28 mouse cellular contexts compared by ENCODE assay signal in genomic region chr13:18797555-18797954, GRCm38 (mm10).
DNase-seq lines count a peak whose midpoint lies in the region; ATAC-seq and TF ChIP-seq lines count a peak whose summit lies in the region.
"Had no signal": no experiment of that assay in that cellular context is flagged by ENCODE, and none has a peak within 500 bp of the region (broad histone marks: within the 10 kb centered on the region; RNA-seq: fewer than 3 reads in every experiment).

No protein-coding gene starts in this region.

- H3K27me3 ChIP-seq in heart, adult 2 months (ENCODE audit: control insufficient read depth, insufficient read depth, low read length): no peaks in the 10 kb centered on the region
- no peaks in the 10 kb centered on the region for H3K27me3 ChIP-seq in midbrain, embryonic 11.5 days (ENCODE audit: control insufficient read depth, insufficient read depth, low read length)
- H3K27me3 ChIP-seq in midbrain, embryonic 13.5 days: no peaks in the 10 kb centered on the region
- H3K27me3 ChIP-seq: embryonic facial prominence, embryonic 12.5 days; forebrain, embryonic 15.5 days; midbrain, embryonic 12.5 days; neural tube, embryonic 12.5 days had no signal

- H3K9ac ChIP-seq in heart, adult 2 months (ENCODE audit: low read depth, low read length): no peak overlapping the region
- H3K9ac ChIP-seq in midbrain, embryonic 11.5 days (ENCODE audit: low read length): no peak overlapping the region
- no peak overlapping the region for H3K9ac ChIP-seq in midbrain, embryonic 13.5 days (replicated peaks)
- H3K9ac ChIP-seq: embryonic facial prominence, embryonic 12.5 days; forebrain, embryonic 15.5 days; hindbrain, embryonic 14.5 days; liver, embryonic 14.5 days; midbrain, embryonic 12.5 days; neural tube, embryonic 12.5 days had no signal

- no peak overlapping the region for H3K4me3 ChIP-seq in heart, adult 2 months
- no peak overlapping the region for H3K4me3 ChIP-seq in midbrain, embryonic 11.5 days (ENCODE audit: low read depth, low read length)
- no peak overlapping the region for H3K4me3 ChIP-seq in midbrain, embryonic 13.5 days (replicated peaks)
- H3K4me3 ChIP-seq: embryonic facial prominence, embryonic 12.5 days; forebrain, embryonic 15.5 days; midbrain, embryonic 12.5 days; myocyte; neural tube, embryonic 12.5 days had no signal

- no peaks in the 10 kb centered on the region for H3K9me3 ChIP-seq in midbrain, embryonic 11.5 days (ENCODE audit: control insufficient read depth, low read length)
- no peaks in the 10 kb centered on the region for H3K9me3 ChIP-seq in midbrain, embryonic 13.5 days
- H3K9me3 ChIP-seq: embryonic facial prominence, embryonic 12.5 days; forebrain, embryonic 15.5 days; G1E; midbrain, embryonic 12.5 days; neural tube, embryonic 12.5 days had no signal

- H3K79me2 ChIP-seq in heart, adult 2 months (replicated peaks; ENCODE audit: control insufficient read depth, insufficient read depth, low read length): no peaks in the 10 kb centered on the region

- peak; percentile 25 for DNase-seq in adrenal gland, postnatal 10 days
- no peak for DNase-seq in adrenal gland, adult 8-10 months
- peak; percentile 87 for DNase-seq in heart, adult 11 months
- no peak for DNase-seq in heart, adult 2 months
- DNase-seq in midbrain, embryonic 11.5 days (ENCODE audit: low spot score, missing footprints): peak; percentile 14
- DNase-seq in gastrocnemius, postnatal 25 days: peak; percentile 19
- DNase-seq: cerebellum, adult 11 months; cerebellum, adult 9-10 months; cerebellum, postnatal 36 days; embryo, embryonic 11 days; kidney, adult 9 months; kidney, postnatal 10 days; layer of hippocampus, postnatal 36 days; left cerebral cortex, postnatal 4 days; liver; lung, adult 2 months; lung, postnatal 14 days; thymus, postnatal 4 days had no signal

- no peak overlapping the region for H3K27ac ChIP-seq in heart, adult 2 months
- H3K27ac ChIP-seq in midbrain, embryonic 11.5 days (ENCODE audit: low read depth, low read length): no peak overlapping the region
- no peak overlapping the region for H3K27ac ChIP-seq in midbrain, embryonic 13.5 days
- H3K27ac ChIP-seq: embryonic facial prominence, embryonic 12.5 days; forebrain, embryonic 15.5 days; hindbrain, embryonic 14.5 days; liver, embryonic 14.5 days; midbrain, embryonic 12.5 days; neural tube, embryonic 12.5 days had no signal

- intact Hi-C loops in heart, adult 2 months (cut with DNase I): no loop called here

- no peak for TF ChIP-seq CTCF in heart, adult 2 months (IDR thresholded peaks at IDR 0.05)

- no peak overlapping the region for H3K4me2 ChIP-seq in midbrain, embryonic 11.5 days
- H3K4me2 ChIP-seq in midbrain, embryonic 13.5 days (replicated peaks): no peak overlapping the region
- H3K4me2 ChIP-seq: embryonic facial prominence, embryonic 12.5 days; forebrain, embryonic 15.5 days; hindbrain, embryonic 14.5 days; midbrain, embryonic 12.5 days; neural tube, embryonic 12.5 days had no signal

- no peak for TF ChIP-seq EP300 in heart, adult 2 months (IDR thresholded peaks at IDR 0.05; ENCODE audit: insufficient read depth, low read depth, low read length)

- no peaks in the 10 kb centered on the region for H3K36me3 ChIP-seq in heart, adult 2 months (ENCODE audit: control insufficient read depth, insufficient read depth, low read length)
- H3K36me3 ChIP-seq in midbrain, embryonic 11.5 days (ENCODE audit: control insufficient read depth, insufficient read depth, low read length): no peaks in the 10 kb centered on the region
- peaks cover 3% of the 10 kb centered on the region for H3K36me3 ChIP-seq in midbrain, embryonic 13.5 days
- H3K36me3 ChIP-seq: embryonic facial prominence, embryonic 12.5 days; forebrain, embryonic 15.5 days; neural tube, embryonic 12.5 days had no signal

- no peak for ATAC-seq in midbrain, embryonic 11.5 days (ENCODE audit: low FRiP score)
- ATAC-seq in midbrain, embryonic 13.5 days: no peak
- ATAC-seq: forebrain, embryonic 15.5 days; intestine, postnatal 0 days had no signal

- TF ChIP-seq POLR2A in heart, adult 2 months (IDR thresholded peaks at IDR 0.05; ENCODE audit: insufficient read depth, low read depth, low read length): no peak

- 83% methylated on average over 5 of the region's 5 CpGs for WGBS in heart, adult 2 months
- WGBS in midbrain, embryonic 11.5 days: 88% methylated on average over 5 of the region's 5 CpGs
- 89% methylated on average over 5 of the region's 5 CpGs for WGBS in midbrain, embryonic 13.5 days

- no peaks in the 10 kb centered on the region for H3K4me1 ChIP-seq in heart, adult 2 months (ENCODE audit: control insufficient read depth, insufficient read depth, low read length)
- H3K4me1 ChIP-seq in midbrain, embryonic 11.5 days (ENCODE audit: control insufficient read depth, insufficient read depth, low read length): no peaks in the 10 kb centered on the region
- no peaks in the 10 kb centered on the region for H3K4me1 ChIP-seq in midbrain, embryonic 13.5 days (replicated peaks)
- H3K4me1 ChIP-seq: embryonic facial prominence, embryonic 12.5 days; forebrain, embryonic 15.5 days; midbrain, embryonic 12.5 days; neural tube, embryonic 12.5 days had no signal

Comparison
In these comparisons a context has a peak if more than half of its experiments do, and no peak if none do; other contexts are left out.
1. DNase-seq: peak in adrenal gland, postnatal 10 days (single experiment), heart, adult 11 months (single experiment), midbrain, embryonic 11.5 days (single experiment) and gastrocnemius, postnatal 25 days (single experiment); none in adrenal gland, adult 8-10 months (single experiment) and heart, adult 2 months (0 of 2).